ENCODE assay signal across 9 mouse cellular contexts in genomic region chr1:165655022-165655421, GRCm38 (mm10). TPM values are rescaled to one million over a fixed set of nuclear protein-coding genes. Genes with fewer than 3 reads are reported as not detected.
DNase-seq lines count a peak whose midpoint lies in the region; ATAC-seq and TF ChIP-seq lines count a peak whose summit lies in the region.
"Had no signal": no experiment of that assay in that cellular context is flagged by ENCODE, and none has a peak within 500 bp of the region (broad histone marks: within the 10 kb centered on the region; RNA-seq: fewer than 3 reads in every experiment).

No protein-coding gene starts in this region.

- H3K9ac ChIP-seq in heart, postnatal 0 days (replicated peaks; ENCODE audit: low read depth, low read length): no peak overlapping the region
- H3K9ac ChIP-seq: embryonic facial prominence, embryonic 15.5 days had no signal

- WGBS in heart, postnatal 0 days: 46% methylated on average over 6 of the region's 6 CpGs

- no peak overlapping the region for H3K4me2 ChIP-seq in heart, postnatal 0 days (ENCODE audit: low read depth, low read length)
- H3K4me2 ChIP-seq: embryonic facial prominence, embryonic 15.5 days had no signal

- peaks cover 6% of the 10 kb centered on the region; the same call in 1 of the 2 replicates for H3K4me1 ChIP-seq in heart, postnatal 0 days (ENCODE audit: control insufficient read depth, insufficient read depth)

- H3K4me3 ChIP-seq in C2C12 (ENCODE audit: insufficient read depth, poor library complexity, severe bottlenecking): no peak overlapping the region
- H3K4me3 ChIP-seq in heart, postnatal 0 days (ENCODE audit: low read depth, low read length): no peak overlapping the region
- H3K4me3 ChIP-seq: embryonic facial prominence, embryonic 15.5 days had no signal

- no peaks in the 10 kb centered on the region for H3K36me3 ChIP-seq in C2C12 (ENCODE audit: control insufficient read depth, insufficient read depth)
- peaks cover 88% of the 10 kb centered on the region for H3K36me3 ChIP-seq in heart, postnatal 0 days (replicated peaks; ENCODE audit: control insufficient read depth, insufficient read depth, low read length)
- H3K36me3 ChIP-seq: embryonic facial prominence, embryonic 15.5 days had no signal

- no peaks in the 10 kb centered on the region for H3K79me2 ChIP-seq in C2C12 (ENCODE audit: control insufficient read depth, insufficient read depth)

- DNase-seq in cerebellum, postnatal 10 days: peak; percentile 39 to 45
- no peak for DNase-seq in heart, postnatal 0 days (ENCODE audit: low spot score)
- peak; percentile 54 for DNase-seq in lung, postnatal 36 days
- no peak for DNase-seq in urinary bladder, postnatal 25 days (ENCODE audit: low spot score)
- DNase-seq in frontal cortex, postnatal 36 days (ENCODE audit: low spot score in 2 of 2): no peak
- no peak for DNase-seq in layer of hippocampus, adult 8-10 months (ENCODE audit: low spot score in 2 of 2)

- no peaks in the 10 kb centered on the region for H3K79me3 ChIP-seq in C2C12 (ENCODE audit: low read depth)

- peak; percentile 35 for TF ChIP-seq CTCF in C2C12 (IDR thresholded peaks at IDR 0.05; ENCODE audit: control insufficient read depth, insufficient read depth, insufficient read length)
- peak; percentile 36 for TF ChIP-seq CTCF in heart, postnatal 0 days (IDR thresholded peaks at IDR 0.05; ENCODE audit: low read depth)

- peaks cover under 1% of the 10 kb centered on the region for H3K27me3 ChIP-seq in C2C12 (ENCODE audit: control insufficient read depth, insufficient read depth, insufficient read length)
- H3K27me3 ChIP-seq in heart, postnatal 0 days (ENCODE audit: control insufficient read depth, insufficient read depth, low read length): no peaks in the 10 kb centered on the region
- H3K27me3 ChIP-seq: embryonic facial prominence, embryonic 15.5 days had no signal

- 0 out of 2 replicates have a peak overlapping the region, but pooled peaks have one; percentile 18 for H3K27ac ChIP-seq in heart, postnatal 0 days (ENCODE audit: low read depth)
- H3K27ac ChIP-seq: embryonic facial prominence, embryonic 15.5 days had no signal

- no peak for TF ChIP-seq EP300 in heart, postnatal 0 days (IDR thresholded peaks at IDR 0.05; ENCODE audit: low read depth)

- no peaks in the 10 kb centered on the region for H3K9me3 ChIP-seq in heart, postnatal 0 days (replicated peaks; ENCODE audit: control insufficient read depth, low read length)
- H3K9me3 ChIP-seq: embryonic facial prominence, embryonic 15.5 days had no signal

- H3ac ChIP-seq in C2C12 (ENCODE audit: control insufficient read depth, insufficient read length, low read depth): no peak overlapping the region

- ATAC-seq in cerebellum, adult (ENCODE audit: insufficient number of reproducible peaks, low FRiP score, low TSS enrichment): no peak
- ATAC-seq in heart, postnatal 0 days (ENCODE audit: insufficient read depth, low read depth): peak; percentile 50

TF ChIP-seq in C2C12, 6 proteins besides CTCF, POLR2A, EP300 and RAD21:
- TF ChIP-seq MYOG (IDR thresholded peaks at IDR 0.05; ENCODE audit: control insufficient read depth, extremely low read depth, insufficient read length): no peak
- TF ChIP-seq CEBPB (IDR thresholded peaks at IDR 0.05; ENCODE audit: low read depth): no peak
- TF ChIP-seq MAX (IDR thresholded peaks at IDR 0.05): no peak
- TF ChIP-seq USF1 (IDR thresholded peaks at IDR 0.05; ENCODE audit: low read depth): no peak
- TF ChIP-seq MYOD1 (IDR thresholded peaks at IDR 0.05; ENCODE audit: control insufficient read depth, insufficient read length, low read depth): no peak

RNA-seq across cellular contexts. Expression of gene Mpzl1, which starts 20.7 kb away (rescaled TPM):
- polyA plus RNA-seq in C2C12 (2012; fragmentation: generic; extraction: Trizol): 32.1 TPM
- 16.6 and 17.9 TPM in 2 replicates for total RNA-seq in heart, postnatal 0 days (2014; rRNA removed; ENCODE audit: low replicate concordance)
- 57.1 and 57.5 TPM in 2 replicates for polyA plus RNA-seq in heart, postnatal 0 days (2015; fragmentation: Nextera tagmentation; extraction: Ambion mirVana)
- 10 to 100 TPM; 25.9 to 38.3 (median 31.6) TPM for total RNA-seq in layer of hippocampus, adult 8-10 months (2022)

RNA-seq across cellular contexts. Expression of gene Rcsd1, which starts 54.5 kb away (rescaled TPM):
- polyA plus RNA-seq in C2C12 (2012; fragmentation: generic; extraction: Trizol): 0.05 TPM
- total RNA-seq in heart, postnatal 0 days (2014; rRNA removed; ENCODE audit: low replicate concordance): 88.6 and 94.0 TPM in 2 replicates
- 103 and 116 TPM in 2 replicates for polyA plus RNA-seq in heart, postnatal 0 days (2015; fragmentation: Nextera tagmentation; extraction: Ambion mirVana)
- 1 to 10 TPM; 4.2 to 8.6 (median 6.3) TPM for total RNA-seq in layer of hippocampus, adult 8-10 months (2022)

Comparison
In these comparisons a context has a peak if more than half of its experiments do, and no peak if none do; other contexts are left out.
1. DNase-seq: peak in cerebellum, postnatal 10 days (2 of 2) and lung, postnatal 36 days (single experiment); none in heart, postnatal 0 days (single experiment), urinary bladder, postnatal 25 days (single experiment), frontal cortex, postnatal 36 days (0 of 2) and layer of hippocampus, adult 8-10 months (0 of 2).